Mouse (Mus musculus) heart, embryonic 16.5 days (tissue): ENCODE results near the gene Rfng. TPM values are rescaled to one million over a fixed set of nuclear protein-coding genes. Genes with fewer than 3 reads are reported as not detected.
"Not testable (repeated sequence)": the region's sequence is repeated elsewhere in the genome, so short reads cannot be mapped to it uniquely, and the experiment has no call there.

Experiments used
- ATAC-seq: fragments of 200-750 bp; cut with Nextera tagmentation; replicated peaks from 2 replicates; pipeline ENCODE4 v1.8.0; 2017; ENCODE audit warnings: moderate number of reproducible peaks; ENCODE audit not compliant: insufficient read depth, low FRiP score; ENCODE audit errors: extremely low read depth
- H3K27ac ChIP-seq: fragments of 300-500 bp; sonication (generic); 2 replicates; pipeline ENCODE4 v1.5.1; 2014; ENCODE audit warnings: mild to moderate bottlenecking, low read length, control low read depth, moderate library complexity
- H3K27me3 ChIP-seq: fragments of 300-500 bp; sonication (generic); 2 replicates; pipeline ENCODE4 v1.6.1; 2014; ENCODE audit warnings: low read length, mixed read lengths; ENCODE audit not compliant: control insufficient read depth, insufficient read depth
- H3K36me3 ChIP-seq: fragments of 300-500 bp; sonication (generic); 2 replicates; pipeline ENCODE4 v1.6.1; 2014; ENCODE audit not compliant: control insufficient read depth, insufficient read depth
- H3K4me1 ChIP-seq: fragments of 300-500 bp; sonication (generic); 2 replicates; pipeline ENCODE4 v1.6.1; 2014; ENCODE audit warnings: low read length, mixed read lengths; ENCODE audit not compliant: control insufficient read depth, insufficient read depth
- H3K4me2 ChIP-seq: fragments of 300-500 bp; sonication (generic); 2 replicates; pipeline ENCODE4 v1.6.1; 2014; ENCODE audit warnings: low read depth, mild to moderate bottlenecking, control low read depth, low read length
- H3K4me3 ChIP-seq: fragments of 300-500 bp; sonication (generic); 2 replicates; pipeline ENCODE4 v1.5.1; 2014; ENCODE audit warnings: mild to moderate bottlenecking, control low read depth, low read length
- H3K9ac ChIP-seq: fragments of 300-500 bp; sonication (generic); 2 replicates; pipeline ENCODE4 v1.6.1; 2014; ENCODE audit warnings: low read length, control low read depth
- H3K9me3 ChIP-seq: fragments of 300-500 bp; sonication (generic); replicated peaks from 2 replicates; pipeline ENCODE4 v1.6.1; 2016; ENCODE audit warnings: low read length; ENCODE audit not compliant: control insufficient read depth
- WGBS: fragments of 180-500 bp; shearing (Covaris S2); extraction: QIAGEN DNeasy Blood & Tissue Kit; methylation state at CpG from one replicate; pipeline ENCODE4 v1.1.7; 2014; 5-methylcytosine and 5-hydroxymethylcytosine counted together
- polyA plus RNA-seq: library from polyadenylated mRNA; unstranded; fragments of >200 nt; fragmentation: Nextera tagmentation; extraction: Ambion mirVana; gene quantifications from 2 replicates; pipeline ENCODE4 v1.2.1, GENCODE M21; 2015

Rfng gene
- polyA plus RNA-seq, 1 experiment from 2014 or later: 28.4 TPM

DNA sequence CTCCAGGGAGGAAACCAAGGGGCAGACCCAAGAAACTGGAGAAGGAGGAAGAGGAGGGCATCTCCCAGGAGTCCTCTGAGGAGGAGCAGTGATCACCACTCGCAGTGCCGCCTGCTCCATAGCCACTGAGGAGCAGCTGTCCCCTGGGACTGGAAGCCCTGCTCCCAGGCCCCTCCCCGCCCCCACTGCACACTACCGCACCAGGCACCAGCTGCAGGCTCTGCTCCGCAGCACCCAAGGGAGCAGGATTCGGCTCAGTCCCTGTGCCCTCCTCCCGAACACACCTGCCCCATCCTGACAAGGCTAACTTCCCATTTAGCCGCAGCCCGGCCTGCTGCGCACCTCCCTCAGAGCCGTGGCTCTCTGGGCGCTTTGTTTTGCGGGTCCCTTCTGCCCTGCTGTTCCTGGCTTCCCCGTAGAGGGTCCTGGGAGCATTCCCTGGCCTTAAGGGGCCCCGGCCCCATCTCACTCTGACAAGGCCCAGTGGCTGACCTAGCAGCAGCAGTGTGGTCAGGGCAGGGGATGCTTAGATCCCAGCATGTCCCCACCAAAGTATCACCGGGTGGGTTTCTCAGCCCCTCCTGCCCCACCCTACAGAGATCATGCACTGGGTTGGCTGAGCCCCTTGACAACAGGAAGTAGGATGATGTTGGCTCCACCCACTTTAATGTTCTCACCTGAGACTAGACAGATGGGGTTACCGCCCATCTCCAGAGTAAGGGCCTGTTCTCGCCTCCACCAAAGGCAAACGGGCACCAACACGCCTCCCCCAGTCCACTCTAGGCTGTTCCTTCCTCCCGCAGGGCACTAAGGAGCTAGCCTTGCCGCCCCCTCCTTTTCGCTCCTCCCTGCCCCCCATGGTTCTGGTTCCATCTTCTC lies 20.6 kb downstream of the Rfng start:
- WGBS: 17% methylated on average over 1 of the region's 23 CpGs
- not testable (repeated sequence) for ATAC-seq, H3K9ac ChIP-seq, H3K4me3 ChIP-seq, H3K4me1 ChIP-seq, H3K27me3 ChIP-seq, H3K27ac ChIP-seq, H3K36me3 ChIP-seq
- Histone ChIP-seq H3K9me3 (peaks cover 13% of the 10 kb centered on the region), H3K4me2 (peak overlapping the region; percentile 49)

DNA sequence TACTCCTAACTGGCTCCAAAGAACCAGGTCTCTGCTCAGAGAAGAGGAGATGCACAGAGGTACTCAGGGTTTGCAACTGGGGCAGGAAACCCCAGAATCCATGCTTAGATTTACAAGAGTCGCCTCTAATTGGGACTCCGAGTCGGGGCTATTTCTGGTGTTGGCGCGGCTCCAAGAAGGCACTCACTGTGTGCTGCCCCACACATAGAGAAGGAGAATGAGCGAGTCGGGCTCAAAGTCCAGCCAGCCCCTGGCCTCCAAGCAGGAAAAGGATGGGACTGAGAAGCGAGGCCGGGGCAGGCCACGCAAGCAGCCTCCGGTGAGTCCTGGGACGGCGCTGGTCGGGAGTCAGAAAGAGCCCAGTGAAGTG lies 21.4 kb downstream of the Rfng start, which contains the start of gene Hmga1b:
Gene Hmga1b, plus strand, starts transcription at position 123 of the 370 bp plus-strand sequence.
- H3K27me3 ChIP-seq, H3K36me3 ChIP-seq, H3K27ac ChIP-seq, H3K4me1 ChIP-seq: not testable (repeated sequence)
- peak within 1 kb of the TSS; percentile 6; the same call in 1 of the 2 replicates for H3K4me3 ChIP-seq
- peak within 1 kb of the TSS; percentile 62 for H3K9ac ChIP-seq
- peak within 1 kb of the TSS; percentile 49 for H3K4me2 ChIP-seq
- WGBS: 10% methylated on average over 14 of the region's 14 CpGs
- peaks cover 20% of the 10 kb centered on the region for H3K9me3 ChIP-seq
- ATAC-seq: peak; percentile 49; the same call in 1 of the 2 replicates

DNA sequence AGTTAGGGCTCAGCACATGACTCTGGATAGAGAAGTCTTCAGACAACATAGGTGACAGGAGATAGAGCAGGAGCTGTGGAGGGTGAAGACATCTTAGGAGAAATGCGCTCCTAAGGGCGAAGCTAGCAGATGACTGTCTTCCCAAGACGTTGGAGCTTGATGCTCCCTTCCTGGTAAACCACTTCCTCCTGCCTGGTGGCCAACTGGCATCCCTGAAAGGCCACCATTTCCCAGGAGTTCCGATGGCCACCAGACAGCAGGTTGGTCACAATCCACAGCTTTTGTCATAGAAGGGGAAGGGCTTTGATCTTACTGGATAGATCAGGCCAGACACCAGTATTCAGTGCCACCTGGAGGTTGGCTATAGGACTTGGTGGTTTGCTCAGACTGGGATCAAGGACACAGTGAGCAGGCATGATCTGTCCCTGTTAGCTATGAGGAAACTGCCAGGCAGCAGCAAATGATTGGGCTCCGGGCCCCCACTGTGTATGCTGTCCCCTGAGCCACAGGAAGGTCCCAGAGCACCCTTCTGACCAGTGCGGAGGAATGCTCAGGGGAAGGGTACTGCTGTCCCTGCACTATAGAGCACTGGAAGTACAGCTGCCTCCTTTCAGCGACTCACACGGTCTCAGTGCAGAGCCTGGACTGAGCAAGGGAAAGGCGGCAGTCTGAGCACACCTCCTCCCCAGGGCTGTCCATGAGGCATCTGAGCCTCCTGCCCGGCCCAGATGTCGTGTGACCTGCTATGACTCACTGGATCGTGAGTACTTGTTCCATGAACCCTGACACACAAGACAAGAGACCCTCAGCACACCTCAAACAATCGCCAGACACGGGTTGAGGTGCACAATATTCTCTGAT lies 22.0 kb downstream of the Rfng start:
- ATAC-seq: peak; percentile 56; the same call in 1 of the 2 replicates
- Histone ChIP-seq H3K4me1 (peaks cover 6% of the 10 kb centered on the region), H3K27ac (no peak overlapping the region), H3K27me3 (0 out of 2 replicates have a peak, but pooled peaks cover 5% of the 10 kb centered on the region), H3K9ac (peak overlapping the region; percentile 62), H3K4me3 (0 out of 2 replicates have a peak overlapping the region, but pooled peaks have one; percentile 6), H3K36me3 (no peaks in the 10 kb centered on the region), H3K9me3 (peaks cover 22% of the 10 kb centered on the region), H3K4me2 (peak overlapping the region; percentile 49)
- WGBS: 49% methylated on average over 14 of the region's 14 CpGs

DNA sequence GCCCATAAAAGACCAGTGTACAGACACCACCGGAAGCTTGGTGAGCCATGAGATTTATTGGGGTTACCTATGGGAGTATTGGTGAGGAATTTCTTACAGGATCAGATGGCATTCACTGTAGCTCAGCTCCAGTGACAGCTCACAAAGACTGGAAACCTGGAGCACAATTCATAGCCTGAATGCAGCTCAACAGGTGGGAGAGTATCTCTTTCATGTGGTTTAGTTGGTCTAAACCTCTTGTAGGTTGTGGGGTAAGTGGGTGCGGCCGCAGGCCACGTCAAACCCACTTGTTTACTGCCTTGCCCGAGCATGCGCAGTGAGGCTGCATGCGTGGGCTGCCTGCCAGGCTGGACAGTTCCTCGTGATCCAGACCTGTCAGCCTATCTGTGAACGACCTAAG lies 23.8 kb downstream of the Rfng start:
- ATAC-seq: no peak
- 74% methylated on average over 9 of the region's 9 CpGs for WGBS

DNA sequence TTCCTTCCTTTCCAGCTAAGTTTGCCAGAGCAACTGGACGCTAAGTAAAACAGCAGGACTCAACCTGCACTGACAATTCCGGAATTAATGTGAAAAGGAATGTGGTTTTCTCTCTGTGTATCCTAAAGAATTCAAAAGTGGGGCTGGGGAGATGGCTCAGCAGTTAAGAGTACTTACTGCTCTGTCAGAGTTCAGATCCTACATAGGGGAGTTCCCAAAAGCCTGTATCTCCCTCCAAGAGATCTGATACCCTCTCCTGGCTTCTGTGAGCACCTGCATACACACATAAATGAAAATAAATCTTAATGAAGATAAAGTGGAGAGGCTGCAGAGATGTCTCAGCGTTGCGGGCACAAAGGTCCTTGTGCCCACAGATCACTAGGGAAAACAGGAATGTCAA lies 32.4 kb downstream of the Rfng start:
- H3K9me3 ChIP-seq: no peaks in the 10 kb centered on the region
- no peak overlapping the region for H3K27ac ChIP-seq
- H3K27me3 ChIP-seq: no peaks in the 10 kb centered on the region
- no peak overlapping the region for H3K4me3 ChIP-seq
- no peaks in the 10 kb centered on the region for H3K36me3 ChIP-seq
- no peaks in the 10 kb centered on the region for H3K4me1 ChIP-seq
- no peak overlapping the region for H3K4me2 ChIP-seq
- WGBS: 58% methylated on average over 4 of the region's 4 CpGs
- ATAC-seq: no peak
- H3K9ac ChIP-seq: no peak overlapping the region

More for the DNA sequence above, 23.8 kb downstream of the Rfng start:
- Histone ChIP-seq H3K27ac (no peak overlapping the region), H3K36me3 (no peaks in the 10 kb centered on the region), H3K4me3 (no peak overlapping the region), H3K9ac (no peak overlapping the region), H3K4me1 (peaks cover 6% of the 10 kb centered on the region), H3K4me2 (no peak overlapping the region), H3K9me3 (peaks cover 25% of the 10 kb centered on the region), H3K27me3 (no peaks in the 10 kb centered on the region)

DNA sequence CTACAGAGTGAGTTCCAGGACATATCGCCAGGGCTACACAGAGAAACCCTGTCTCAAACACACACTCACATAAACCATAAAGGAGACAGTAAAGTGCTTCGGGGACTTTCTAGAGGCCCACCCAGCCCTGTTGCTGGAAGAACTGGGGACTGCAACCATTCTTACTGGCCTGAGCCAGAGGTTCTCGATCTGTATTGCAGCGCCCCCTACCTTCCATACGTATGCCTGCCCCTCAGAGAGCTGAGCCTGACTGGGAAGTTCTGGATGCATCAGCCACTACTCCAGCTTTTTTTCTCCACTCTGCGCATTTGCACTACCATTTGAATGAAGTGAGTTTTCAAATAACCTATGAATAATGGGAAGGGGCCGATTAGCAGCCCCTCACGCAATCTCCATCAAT lies 34.6 kb downstream of the Rfng start:
- H3K4me3 ChIP-seq: no peak overlapping the region
- H3K36me3 ChIP-seq: no peaks in the 10 kb centered on the region
- H3K4me1 ChIP-seq: no peaks in the 10 kb centered on the region
- no peak overlapping the region for H3K9ac ChIP-seq
- no peak for ATAC-seq
- H3K4me2 ChIP-seq: no peak overlapping the region
- no peaks in the 10 kb centered on the region for H3K27me3 ChIP-seq
- H3K27ac ChIP-seq: no peak overlapping the region
- WGBS: 47% methylated on average over 8 of the region's 8 CpGs
- no peaks in the 10 kb centered on the region for H3K9me3 ChIP-seq

DNA sequence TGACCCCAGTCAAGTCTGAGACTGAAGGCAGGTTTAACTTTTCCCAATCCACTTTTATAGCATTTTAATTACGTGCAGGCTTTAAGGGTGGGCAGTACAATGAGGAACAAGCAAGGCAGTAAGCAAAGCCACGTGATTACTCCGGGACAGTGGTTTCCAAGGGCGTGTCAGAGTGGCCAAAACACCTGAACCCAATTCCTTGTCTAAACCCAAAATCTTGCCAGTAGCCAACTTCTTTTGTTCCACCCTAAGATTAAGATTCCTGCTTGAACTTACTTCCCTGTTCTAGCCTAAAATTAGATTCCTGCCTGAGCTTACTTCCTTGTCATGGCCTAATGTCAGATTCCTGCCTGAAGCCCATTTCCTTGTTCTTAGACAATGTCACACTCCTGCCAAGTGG lies 36.0 kb downstream of the Rfng start:
- Histone ChIP-seq H3K27ac (no peak overlapping the region), H3K4me1 (no peaks in the 10 kb centered on the region), H3K36me3 (no peaks in the 10 kb centered on the region), H3K4me3 (no peak overlapping the region), H3K4me2 (no peak overlapping the region), H3K27me3 (no peaks in the 10 kb centered on the region), H3K9me3 (no peaks in the 10 kb centered on the region), H3K9ac (no peak overlapping the region)
- ATAC-seq: no peak
- 77% methylated on average over 4 of the region's 4 CpGs for WGBS

DNA sequence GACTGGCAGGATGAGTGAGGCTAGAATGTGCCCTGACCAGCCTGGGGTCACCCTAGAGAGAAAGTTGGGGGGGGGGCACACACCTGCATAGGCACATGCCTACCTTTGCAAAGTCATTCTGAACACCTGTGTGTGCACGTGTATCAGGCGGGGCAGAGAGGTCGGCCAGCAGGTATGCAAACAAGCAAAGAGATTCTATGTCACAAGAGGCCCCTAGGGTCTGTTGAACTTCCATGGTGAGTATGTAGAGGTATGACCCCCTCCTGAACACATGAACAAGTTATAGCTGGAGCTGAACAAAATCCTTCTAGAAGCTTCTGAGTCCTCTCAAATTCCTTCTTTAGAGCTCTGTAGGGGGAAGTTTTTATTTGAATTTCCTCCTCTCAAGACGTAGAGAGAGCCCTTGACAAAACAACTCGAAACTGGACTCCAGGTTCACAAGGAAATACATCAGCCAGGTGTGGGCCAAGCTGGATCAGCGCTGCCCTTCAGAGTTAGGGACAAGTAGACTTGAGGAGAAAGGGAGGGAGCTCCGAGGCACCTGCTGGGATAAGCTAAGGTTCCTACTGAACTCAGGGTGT lies 39.8 kb downstream of the Rfng start:
- WGBS: 65% methylated on average over 7 of the region's 7 CpGs
- no peaks in the 10 kb centered on the region for H3K4me1 ChIP-seq
- H3K4me3 ChIP-seq: no peak overlapping the region
- no peaks in the 10 kb centered on the region for H3K36me3 ChIP-seq
- H3K9me3 ChIP-seq: no peaks in the 10 kb centered on the region
- no peak overlapping the region for H3K27ac ChIP-seq
- H3K27me3 ChIP-seq: no peaks in the 10 kb centered on the region
- ATAC-seq: no peak
- no peak overlapping the region for H3K4me2 ChIP-seq
- H3K9ac ChIP-seq: no peak overlapping the region
